Mouse (Mus musculus) B cell, adult (primary cell): ENCODE data around the gene Aldh1a2. TPM values are rescaled to one million over a fixed set of nuclear protein-coding genes. Genes with fewer than 3 reads are reported as not detected.

ENCODE experiments used
- total RNA-seq: library from RNA; stranded (reverse); gene quantifications from 4 replicates; pipeline ENCODE4 v1.2.4, GENCODE M21; 2023; ENCODE audit not compliant: inconsistent age

The Aldh1a2 gene
- not detected in 4 replicates for total RNA-seq

DNA sequence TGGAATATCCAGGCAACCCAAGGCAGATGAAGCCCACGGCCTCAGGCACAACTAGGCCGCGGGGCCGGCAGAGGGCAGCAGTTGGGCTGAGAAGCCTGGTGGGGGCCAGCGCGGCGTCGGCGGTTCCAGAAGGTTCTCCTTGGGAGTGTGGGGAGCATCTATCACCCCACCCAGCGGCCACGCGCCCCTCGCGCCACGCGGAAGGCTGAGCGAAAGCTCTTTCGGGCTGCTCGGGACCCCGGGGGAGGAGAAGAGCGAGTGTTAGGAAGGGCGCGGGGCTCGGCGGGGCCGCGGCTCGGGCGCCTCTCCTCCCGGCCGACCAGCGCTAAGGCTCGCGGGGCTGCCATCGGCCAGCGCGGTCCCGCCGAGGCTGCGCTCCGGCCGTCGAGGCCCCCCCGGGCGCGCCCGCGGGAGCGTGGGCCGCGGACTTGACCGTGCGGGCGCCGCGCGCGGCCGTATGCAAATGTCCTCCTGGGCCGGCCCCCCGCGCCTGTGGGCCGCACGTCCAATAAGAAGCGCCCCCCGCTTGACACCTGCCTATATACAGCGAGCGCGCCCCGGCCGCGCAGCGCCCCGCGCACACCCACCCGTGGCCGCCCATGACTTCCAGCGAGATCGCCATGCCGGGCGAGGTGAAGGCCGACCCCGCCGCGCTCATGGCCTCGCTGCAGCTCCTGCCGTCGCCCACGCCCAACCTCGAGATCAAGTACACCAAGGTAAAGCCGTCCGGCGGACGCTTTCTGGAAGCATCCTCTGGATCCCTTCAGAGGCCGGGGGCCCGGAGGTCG lies at the start of gene Aldh1a2:
Gene Aldh1a2, plus strand, starts transcription at position 542 of the 788 bp plus-strand sequence.

DNA sequence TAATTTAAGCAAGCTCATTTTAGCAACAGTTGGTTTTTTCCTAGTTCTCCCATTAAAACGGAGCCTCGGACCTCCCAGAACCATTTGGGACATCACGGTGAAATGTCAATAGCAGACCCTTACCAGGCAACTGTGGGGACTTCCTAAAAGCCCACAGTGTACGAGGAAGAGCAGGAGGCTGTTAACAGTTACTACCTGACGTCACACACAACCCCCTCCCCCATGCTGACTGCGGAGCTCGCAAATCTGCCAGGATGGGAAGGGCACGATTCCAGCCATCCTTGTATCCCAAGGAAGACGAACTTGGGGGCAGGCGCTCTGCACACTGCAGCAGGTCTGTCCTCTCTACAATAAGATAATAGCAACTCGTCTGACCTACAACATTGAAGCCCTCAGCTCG lies 47.1 kb upstream of the Aldh1a2 start, which contains the start of gene Aqp9:
Gene Aqp9, minus strand, starts transcription at position 172 of the 400 bp plus-strand sequence.

Other genes with a start within 250 kb of the Aldh1a2 start
- 0.24 to 0.30 TPM in 2 of 4 replicates, not detected in the others for gene Aqp9, start 47.1 kb upstream of the Aldh1a2 start, total RNA-seq